Mouse (Mus musculus) midbrain, embryonic 11.5 days (tissue): Measurements from ENCODE around the gene Olfr1312. TPM values are rescaled to one million over a fixed set of nuclear protein-coding genes. Genes with fewer than 3 reads are reported as not detected.
"Not testable (repeated sequence)": the region's sequence is repeated elsewhere in the genome, so short reads cannot be mapped to it uniquely, and the experiment has no call there.

Source experiments
- ATAC-seq: fragments of 200-750 bp; cut with Nextera tagmentation; 2 replicates; pipeline ENCODE4 v1.8.0; 2017; ENCODE audit warnings: moderate TSS enrichment, moderate library complexity; ENCODE audit not compliant: low FRiP score
- DNase-seq: peaks from one replicate; pipeline ENCODE4 v3.0.0; 2015; ENCODE audit warnings: low spot score; ENCODE audit errors: missing footprints
- H3K27ac ChIP-seq: fragments of 300-500 bp; sonication (generic); 2 replicates; pipeline ENCODE4 v1.5.1; 2014; ENCODE audit warnings: low read depth, low read length
- H3K27me3 ChIP-seq: fragments of 300-500 bp; sonication (generic); 2 replicates; pipeline ENCODE4 v1.6.1; 2014; ENCODE audit warnings: mild to moderate bottlenecking, low read length, moderate library complexity, mixed read lengths; ENCODE audit not compliant: control insufficient read depth, insufficient read depth
- H3K36me3 ChIP-seq: fragments of 300-500 bp; sonication (generic); 2 replicates; pipeline ENCODE4 v1.6.1; 2014; ENCODE audit warnings: mild to moderate bottlenecking, low read length, moderate library complexity, mixed read lengths; ENCODE audit not compliant: control insufficient read depth, insufficient read depth
- H3K4me1 ChIP-seq: fragments of 300-500 bp; sonication (generic); 2 replicates; pipeline ENCODE4 v1.6.1; 2014; ENCODE audit warnings: low read length; ENCODE audit not compliant: control insufficient read depth, insufficient read depth
- H3K4me2 ChIP-seq: fragments of 300-500 bp; sonication (generic); 2 replicates; pipeline ENCODE4 v1.6.1; 2014; ENCODE audit warnings: mild to moderate bottlenecking, moderate library complexity
- H3K4me3 ChIP-seq: fragments of 300-500 bp; sonication (generic); 2 replicates; pipeline ENCODE4 v1.5.1; 2014; ENCODE audit warnings: low read depth, low read length
- H3K9ac ChIP-seq: fragments of 300-500 bp; sonication (generic); 2 replicates; pipeline ENCODE4 v1.6.1; 2014; ENCODE audit warnings: low read length
- H3K9me3 ChIP-seq: fragments of 300-500 bp; sonication (generic); 2 replicates; pipeline ENCODE4 v1.6.1; 2016; ENCODE audit warnings: low read length; ENCODE audit not compliant: control insufficient read depth
- WGBS: fragments of 180-500 bp; shearing (Covaris S2); extraction: QIAGEN DNeasy Blood & Tissue Kit; methylation state at CpG from one replicate; pipeline ENCODE4 v1.1.7; 2014; 5-methylcytosine and 5-hydroxymethylcytosine counted together
- polyA plus RNA-seq: library from polyadenylated mRNA; unstranded; fragments of >200 nt; fragmentation: Nextera tagmentation; extraction: Ambion mirVana; gene quantifications from 2 replicates; pipeline ENCODE4 v1.2.1, GENCODE M21; 2014

Olfr1312 gene
- not detected in 2 replicates for polyA plus RNA-seq

- Histone ChIP-seq H3K27ac (no peak within 1 kb of the TSS), H3K4me2 (no peak within 1 kb of the TSS), H3K27me3 (no peaks in the 10 kb centered on the region), H3K4me1 (no peaks in the 10 kb centered on the region), H3K36me3 (no peaks in the 10 kb centered on the region), H3K4me3 (no peak within 1 kb of the TSS), H3K9me3 (no peaks in the 10 kb centered on the region), H3K9ac (no peak within 1 kb of the TSS)
- WGBS = 38% methylated on average over 1 of the region's 1 CpGs
- ATAC-seq = no peak
- no peak for DNase-seq
Measured at GRCm38 (mm10) chr2:112050138-112050537, at the start of gene Olfr1312. Gene Olfr1312 (minus strand): TSS chr2:112050238.

GRCm38 (mm10) chr2:112096681-112097080, 46.6 kb upstream of the Olfr1312 start, which contains the start of gene Olfr1314:
Gene Olfr1314 (minus strand): TSS chr2:112096781.
- no peak for DNase-seq
- Histone ChIP-seq H3K9ac (no peak within 1 kb of the TSS), H3K27me3 (no peaks in the 10 kb centered on the region), H3K27ac (no peak within 1 kb of the TSS), H3K4me1 (no peaks in the 10 kb centered on the region), H3K4me2 (no peak within 1 kb of the TSS), H3K9me3 (no peaks in the 10 kb centered on the region), H3K4me3 (no peak within 1 kb of the TSS), H3K36me3 (no peaks in the 10 kb centered on the region)
- ATAC-seq = no peak

- no peak for ATAC-seq
- no peak within 1 kb of the TSS for H3K4me2 ChIP-seq
Measured at GRCm38 (mm10) chr2:112077743-112078142, 27.7 kb upstream of the Olfr1312 start, which contains the start of gene Olfr1313. Gene Olfr1313 (minus strand): TSS chr2:112077843.

GRCm38 (mm10) chr2:112026971-112027370, 23.1 kb downstream of the Olfr1312 start:
- not testable (repeated sequence) for H3K27me3 ChIP-seq, H3K27ac ChIP-seq, ATAC-seq, H3K4me1 ChIP-seq, H3K9me3 ChIP-seq, H3K4me3 ChIP-seq, DNase-seq, H3K36me3 ChIP-seq, H3K9ac ChIP-seq, H3K4me2 ChIP-seq
- WGBS = 61% methylated on average over 6 of the region's 6 CpGs

More at GRCm38 (mm10) chr2:112077743-112078142, 27.7 kb upstream of the Olfr1312 start, which contains the start of gene Olfr1313:
- no peaks in the 10 kb centered on the region for H3K9me3 ChIP-seq
- no peak within 1 kb of the TSS for H3K27ac ChIP-seq
- DNase-seq = no peak
- H3K36me3 ChIP-seq = no peaks in the 10 kb centered on the region
- no peak within 1 kb of the TSS for H3K4me3 ChIP-seq
- no peaks in the 10 kb centered on the region for H3K27me3 ChIP-seq
- H3K4me1 ChIP-seq = no peaks in the 10 kb centered on the region
- H3K9ac ChIP-seq = no peak within 1 kb of the TSS

- Histone ChIP-seq H3K9me3 (no peaks in the 10 kb centered on the region), H3K27ac (no peak within 1 kb of the TSS), H3K4me2 (no peak within 1 kb of the TSS), H3K9ac (no peak within 1 kb of the TSS), H3K36me3 (no peaks in the 10 kb centered on the region), H3K27me3 (no peaks in the 10 kb centered on the region), H3K4me1 (no peaks in the 10 kb centered on the region), H3K4me3 (no peak within 1 kb of the TSS)
- ATAC-seq (no peak), DNase-seq (no peak)
- 83% methylated on average over 2 of the region's 2 CpGs for WGBS
Measured at GRCm38 (mm10) chr2:112024312-112024711, 25.7 kb downstream of the Olfr1312 start, which contains the start of gene Olfr1311. Gene Olfr1311 (minus strand): TSS chr2:112024412.

- ATAC-seq (no peak), DNase-seq (no peak)
- Histone ChIP-seq H3K4me3 (no peak overlapping the region), H3K36me3 (no peaks in the 10 kb centered on the region), H3K9me3 (no peaks in the 10 kb centered on the region), H3K9ac (no peak overlapping the region), H3K4me1 (no peaks in the 10 kb centered on the region), H3K27ac (no peak overlapping the region), H3K27me3 (no peaks in the 10 kb centered on the region), H3K4me2 (no peak overlapping the region)
- WGBS = 82% methylated on average over 3 of the region's 3 CpGs
Measured at GRCm38 (mm10) chr2:112014900-112015299, 35.1 kb downstream of the Olfr1312 start.

GRCm38 (mm10) chr2:112012608-112013007, 37.4 kb downstream of the Olfr1312 start, which contains the start of gene Olfr1310:
Gene Olfr1310 (minus strand): TSS chr2:112012708.
- H3K27me3 ChIP-seq = no peaks in the 10 kb centered on the region
- no peak within 1 kb of the TSS for H3K27ac ChIP-seq
- no peak within 1 kb of the TSS for H3K9ac ChIP-seq
- no peaks in the 10 kb centered on the region for H3K36me3 ChIP-seq
- DNase-seq (no peak), ATAC-seq (no peak)
- H3K9me3 ChIP-seq = no peaks in the 10 kb centered on the region
- no peak within 1 kb of the TSS for H3K4me2 ChIP-seq
- no peak within 1 kb of the TSS for H3K4me3 ChIP-seq
- H3K4me1 ChIP-seq = no peaks in the 10 kb centered on the region

GRCm38 (mm10) chr2:111990181-111990580, 59.9 kb downstream of the Olfr1312 start, which contains the start of gene Olfr1309:
Gene Olfr1309 (minus strand): TSS chr2:111990281.
- Histone ChIP-seq H3K27ac (no peak within 1 kb of the TSS), H3K4me1 (no peaks in the 10 kb centered on the region), H3K27me3 (no peaks in the 10 kb centered on the region), H3K4me3 (no peak within 1 kb of the TSS), H3K4me2 (no peak within 1 kb of the TSS), H3K36me3 (no peaks in the 10 kb centered on the region), H3K9ac (no peak within 1 kb of the TSS), H3K9me3 (no peaks in the 10 kb centered on the region)
- ATAC-seq (no peak), DNase-seq (no peak)
- 62% methylated on average over 1 of the region's 1 CpGs for WGBS
